Mouse (Mus musculus) hindbrain, postnatal 0 days (tissue): ENCODE results near the gene Usp15. TPM values are rescaled to one million over a fixed set of nuclear protein-coding genes. Genes with fewer than 3 reads are reported as not detected.
A peak's percentile ranks its signal among the peaks of the same experiment; 100 is the strongest.

Source experiments
- ATAC-seq: fragments of 200-750 bp; cut with Nextera tagmentation; 2 replicates; pipeline ENCODE4 v1.8.0; 2017; ENCODE audit warnings: mild to moderate bottlenecking, moderate TSS enrichment, moderate library complexity
- DNase-seq: peaks from one replicate; pipeline ENCODE4 v3.0.0-alpha.2; 2015; ENCODE audit warnings: low spot score
- H3K27ac ChIP-seq: fragments of 300-500 bp; sonication (generic); 2 replicates; pipeline ENCODE4 v1.5.1; 2014; ENCODE audit warnings: mild to moderate bottlenecking
- H3K27me3 ChIP-seq: fragments of 300-500 bp; sonication (generic); 2 replicates; pipeline ENCODE4 v1.6.1; 2014; ENCODE audit warnings: low read length, mixed read lengths; ENCODE audit not compliant: insufficient read depth
- H3K36me3 ChIP-seq: fragments of 300-500 bp; sonication (generic); 2 replicates; pipeline ENCODE4 v1.6.1; 2014; ENCODE audit warnings: low read length, mixed read lengths; ENCODE audit not compliant: insufficient read depth
- H3K4me1 ChIP-seq: fragments of 300-500 bp; sonication (generic); 2 replicates; pipeline ENCODE4 v1.6.1; 2014; ENCODE audit warnings: antibody characterized with exemption, low read length, mixed read lengths; ENCODE audit not compliant: insufficient read depth
- H3K4me2 ChIP-seq: fragments of 300-500 bp; sonication (generic); 2 replicates; pipeline ENCODE4 v1.6.1; 2014; ENCODE audit warnings: low read depth, mild to moderate bottlenecking, low read length, moderate library complexity, mixed read lengths
- H3K4me3 ChIP-seq: fragments of 300-500 bp; sonication (generic); 2 replicates; pipeline ENCODE4 v1.5.1; 2014; ENCODE audit warnings: low read length
- H3K9ac ChIP-seq: fragments of 300-500 bp; sonication (generic); replicated peaks from 2 replicates; pipeline ENCODE4 v1.6.1; 2014; ENCODE audit warnings: mild to moderate bottlenecking, low read length, moderate library complexity, mixed read lengths
- H3K9me3 ChIP-seq: fragments of 300-500 bp; sonication (generic); 2 replicates; pipeline ENCODE4 v1.6.1; 2016; ENCODE audit warnings: low read length, mixed read lengths
- CTCF ChIP-seq: IDR thresholded peaks from 2 replicates; pipeline ENCODE4 v1.5.1; 2016; ENCODE audit warnings: antibody characterized with exemption, control low read depth, low read depth
- WGBS: fragments of 180-500 bp; shearing (Covaris S2); extraction: QIAGEN DNeasy Blood & Tissue Kit; methylation state at CpG from one replicate; pipeline ENCODE4 v1.1.7; 2014; 5-methylcytosine and 5-hydroxymethylcytosine counted together
- polyA plus RNA-seq: library from polyadenylated mRNA; unstranded; fragments of >200 nt; fragmentation: Nextera tagmentation; extraction: Ambion mirVana; gene quantifications from 2 replicates; pipeline ENCODE4 v1.2.1, GENCODE M21; 2015
- total RNA-seq: library from RNA; depleted of rRNA; stranded (reverse); fragments of >200 nt; gene quantifications from 2 replicates; pipeline ENCODE4 v1.2.3, GENCODE M21; 2014

The Usp15 gene
- total and polyA plus RNA-seq, 2 experiments from 2014 or later = 41.6 to 64.9 TPM

GRCm38 (mm10) chr10:123142395-123143050 lies 54.3 kb downstream of the Usp15 start:
- DNase-seq (no peak), ATAC-seq (no peak)
- TF ChIP-seq CTCF = no peak
- Histone ChIP-seq H3K4me3 (no peak overlapping the region), H3K9ac (no peak overlapping the region), H3K27me3 (no peaks in the 10 kb centered on the region), H3K4me2 (no peak overlapping the region), H3K4me1 (no peaks in the 10 kb centered on the region), H3K27ac (no peak overlapping the region), H3K36me3 (peaks cover 12% of the 10 kb centered on the region; the same call in 1 of the 2 replicates), H3K9me3 (no peaks in the 10 kb centered on the region)
- 85% methylated on average over 5 of the region's 5 CpGs for WGBS

- Histone ChIP-seq H3K27me3 (no peaks in the 10 kb centered on the region), H3K27ac (no peak overlapping the region), H3K4me3 (no peak overlapping the region), H3K9me3 (no peaks in the 10 kb centered on the region), H3K4me1 (no peaks in the 10 kb centered on the region), H3K36me3 (peaks cover 18% of the 10 kb centered on the region; the same call in 1 of the 2 replicates), H3K4me2 (no peak overlapping the region), H3K9ac (no peak overlapping the region)
- WGBS = 44% methylated on average over 10 of the region's 10 CpGs
- peak; percentile 61; the same call in 1 of the 2 replicates for ATAC-seq
- no peak for TF ChIP-seq CTCF
- DNase-seq = peak; percentile 35
Observed at GRCm38 (mm10) chr10:123135818-123136217, 61.0 kb downstream of the Usp15 start.

- Histone ChIP-seq H3K36me3 (peaks cover 29% of the 10 kb centered on the region; the same call in 1 of the 2 replicates), H3K9me3 (no peaks in the 10 kb centered on the region), H3K27me3 (no peaks in the 10 kb centered on the region), H3K4me2 (no peak overlapping the region), H3K4me1 (no peaks in the 10 kb centered on the region), H3K9ac (no peak overlapping the region), H3K4me3 (no peak overlapping the region), H3K27ac (no peak overlapping the region)
- WGBS = 91% methylated on average over 10 of the region's 10 CpGs
- DNase-seq (no peak), ATAC-seq (no peak)
- TF ChIP-seq CTCF = no peak
Observed at GRCm38 (mm10) chr10:123131487-123131886, 65.3 kb downstream of the Usp15 start.

GRCm38 (mm10) chr10:123120666-123121392 lies 76.0 kb downstream of the Usp15 start:
- DNase-seq = no peak
- Histone ChIP-seq H3K9ac (no peak overlapping the region), H3K36me3 (peaks cover 74% of the 10 kb centered on the region), H3K9me3 (no peaks in the 10 kb centered on the region), H3K4me1 (no peaks in the 10 kb centered on the region), H3K27me3 (no peaks in the 10 kb centered on the region), H3K4me3 (no peak overlapping the region), H3K27ac (no peak overlapping the region), H3K4me2 (no peak overlapping the region)
- TF ChIP-seq CTCF = peak; percentile 39; the same call in 1 of the 2 replicates
- WGBS = 93% methylated on average over 14 of the region's 14 CpGs
- ATAC-seq = no peak

GRCm38 (mm10) chr10:123116861-123117260 lies 79.9 kb downstream of the Usp15 start:
- Histone ChIP-seq H3K4me2 (no peak overlapping the region), H3K9ac (no peak overlapping the region), H3K9me3 (no peaks in the 10 kb centered on the region), H3K27ac (no peak overlapping the region), H3K4me3 (no peak overlapping the region), H3K27me3 (no peaks in the 10 kb centered on the region), H3K4me1 (no peaks in the 10 kb centered on the region), H3K36me3 (peaks cover 44% of the 10 kb centered on the region)
- no peak for TF ChIP-seq CTCF
- ATAC-seq (no peak), DNase-seq (no peak)
- WGBS = 83% methylated on average over 14 of the region's 14 CpGs

GRCm38 (mm10) chr10:123113466-123113865 lies 83.3 kb downstream of the Usp15 start:
- WGBS = 90% methylated on average over 8 of the region's 8 CpGs
- H3K9ac ChIP-seq = no peak overlapping the region
- peaks cover 25% of the 10 kb centered on the region for H3K36me3 ChIP-seq

GRCm38 (mm10) chr10:123112787-123113168 lies 84.0 kb downstream of the Usp15 start:
- H3K4me3 ChIP-seq = no peak overlapping the region
- H3K27ac ChIP-seq = no peak overlapping the region
- H3K27me3 ChIP-seq = no peaks in the 10 kb centered on the region
- DNase-seq = no peak
- no peaks in the 10 kb centered on the region for H3K4me1 ChIP-seq
- H3K36me3 ChIP-seq = peaks cover 19% of the 10 kb centered on the region
- no peak for ATAC-seq
- no peak overlapping the region for H3K4me2 ChIP-seq
- 84% methylated on average over 9 of the region's 9 CpGs for WGBS
- no peak for TF ChIP-seq CTCF
- no peak overlapping the region for H3K9ac ChIP-seq
- H3K9me3 ChIP-seq = no peaks in the 10 kb centered on the region

More at GRCm38 (mm10) chr10:123113466-123113865, 83.3 kb downstream of the Usp15 start:
- no peak overlapping the region for H3K27ac ChIP-seq
- no peaks in the 10 kb centered on the region for H3K9me3 ChIP-seq
- no peak overlapping the region for H3K4me3 ChIP-seq
- no peak for ATAC-seq
- H3K27me3 ChIP-seq = no peaks in the 10 kb centered on the region
- no peaks in the 10 kb centered on the region for H3K4me1 ChIP-seq
- no peak for TF ChIP-seq CTCF
- no peak for DNase-seq
- H3K4me2 ChIP-seq = no peak overlapping the region
